Mouse (Mus musculus) ovary, adult 2 months (tissue): ENCODE data around the gene Mov10l1. TPM values are rescaled to one million over a fixed set of nuclear protein-coding genes. Genes with fewer than 3 reads are reported as not detected.

Experiments used
- polyA plus RNA-seq: library from polyadenylated mRNA; depleted of rRNA; stranded (reverse); fragments of >200 nt; gene quantifications from 2 replicates; pipeline ENCODE4 v1.2.3, GENCODE M21; 2012; rRNA removed

Mov10l1 gene
- 0.34 and 0.67 TPM in 2 replicates for polyA plus RNA-seq

GRCm38 (mm10) chr15:88982534-88983079 lies at the start of gene Mov10l1:
Mov10l1 (plus strand) TSS chr15:88982909.

GRCm38 (mm10) chr15:88954368-88955072 lies 28.2 kb upstream of the Mov10l1 start, which contains the start of gene Ttll8:
Ttll8 (minus strand) TSS chr15:88954418.

GRCm38 (mm10) chr15:88978281-88979137 lies 4.2 kb upstream of the Mov10l1 start, which contains the start of gene Mlc1:
Mlc1 (minus strand) TSS chr15:88979007.

GRCm38 (mm10) chr15:89059161-89059931 lies 76.6 kb downstream of the Mov10l1 start, which contains the start of gene Panx2:
Panx2 (plus strand) TSS chr15:89059734.

GRCm38 (mm10) chr15:89074613-89075477 lies 92.1 kb downstream of the Mov10l1 start, which contains the start of gene Trabd:
Trabd (plus strand) TSS chr15:89075124.

GRCm38 (mm10) chr15:89088607-89089247 lies 106.0 kb downstream of the Mov10l1 start, which contains the start of gene Selenoo:
Selenoo (plus strand) TSS chr15:89089084.

Other genes starting within 250 kb of the Mov10l1 start
- 15.8 and 16.7 TPM in 2 replicates for gene Brd1, start 248.7 kb upstream of the Mov10l1 start, polyA plus RNA-seq
- 4.3 and 4.9 TPM in 2 replicates for gene Zbed4, start 231.2 kb upstream of the Mov10l1 start, polyA plus RNA-seq
- gene Alg12, start 163.6 kb upstream of the Mov10l1 start, polyA plus RNA-seq, result 28.6 and 32.4 TPM in 2 replicates
- 139 and 159 TPM in 2 replicates for gene Creld2, start 163.3 kb upstream of the Mov10l1 start, polyA plus RNA-seq
- gene Pim3, start 120.7 kb upstream of the Mov10l1 start, polyA plus RNA-seq, result 63.3 and 98.5 TPM in 2 replicates
- 0.20 and 0.26 TPM in 2 replicates for gene Ttll8, start 28.5 kb upstream of the Mov10l1 start, polyA plus RNA-seq
- gene Mlc1, start 3.9 kb upstream of the Mov10l1 start, polyA plus RNA-seq, result 2.1 and 2.5 TPM in 2 replicates
- gene Panx2, start 76.8 kb downstream of the Mov10l1 start, polyA plus RNA-seq, result 0.62 and 0.70 TPM in 2 replicates
- 58.9 and 62.0 TPM in 2 replicates for gene Trabd, start 92.2 kb downstream of the Mov10l1 start, polyA plus RNA-seq
- gene Selenoo, start 106.2 kb downstream of the Mov10l1 start, polyA plus RNA-seq, result 73.6 and 94.2 TPM in 2 replicates
- 37.1 and 42.9 TPM in 2 replicates for gene Tubgcp6, start 140.2 kb downstream of the Mov10l1 start, polyA plus RNA-seq
- gene Hdac10, start 145.8 kb downstream of the Mov10l1 start, polyA plus RNA-seq, result 42.8 and 50.8 TPM in 2 replicates
- gene Mapk12, start 157.8 kb downstream of the Mov10l1 start, polyA plus RNA-seq, result 6.4 and 7.5 TPM in 2 replicates
- 7.5 and 9.2 TPM in 2 replicates for gene Mapk11, start 166.7 kb downstream of the Mov10l1 start, polyA plus RNA-seq
- 252 and 286 TPM in 2 replicates for gene Plxnb2, start 197.9 kb downstream of the Mov10l1 start, polyA plus RNA-seq
- 28.0 and 31.9 TPM in 2 replicates for gene Dennd6b, start 213.6 kb downstream of the Mov10l1 start, polyA plus RNA-seq
- gene Ppp6r2, start 228.6 kb downstream of the Mov10l1 start, polyA plus RNA-seq, result 197 and 489 TPM in 2 replicates